Mouse (Mus musculus) kidney, adult 2 months (tissue): ENCODE measurements around the gene AA986860.

Experiments
- CTCF ChIP-seq: fragments of 200-500 bp; conservative IDR thresholded peaks from 2 replicates; pipeline ENCODE4 v1.5.1; 2011; ENCODE audit warnings: low read depth, mild to moderate bottlenecking, control low read depth, low read length, moderate library complexity, mixed read lengths; ENCODE audit not compliant: insufficient read depth, insufficient read length
- POLR2A ChIP-seq: fragments of 200-500 bp; IDR thresholded peaks from one replicate; pipeline ENCODE4 v1.6.1; 2011; ENCODE audit warnings: low read depth, low read length, control low read depth

- TF ChIP-seq CTCF = no peak
- no peak for TF ChIP-seq POLR2A
Measured at GRCm38 (mm10) chr1:130726396-130726795, 5.4 kb upstream of the AA986860 start.
